Mouse (Mus musculus) liver, postnatal 0 days (tissue): ENCODE results near the gene Dcun1d4. TPM values are rescaled to one million over a fixed set of nuclear protein-coding genes. Genes with fewer than 3 reads are reported as not detected.

Experiments used
- ATAC-seq: fragments of 200-750 bp; cut with Nextera tagmentation; 2 replicates; pipeline ENCODE4 v1.8.0; 2017; ENCODE audit warnings: mild to moderate bottlenecking, moderate library complexity
- DNase-seq: peaks from one replicate; pipeline ENCODE4 v3.0.0-alpha.2; 2016
- H3K27ac ChIP-seq: fragments of 300-500 bp; sonication (generic); 2 replicates; pipeline ENCODE4 v1.5.1; 2014; ENCODE audit warnings: antibody characterized with exemption, moderate library complexity, mild to moderate bottlenecking, low read depth
- H3K27me3 ChIP-seq: fragments of 300-500 bp; sonication (generic); 2 replicates; pipeline ENCODE4 v1.6.1; 2014; ENCODE audit warnings: low read length, control low read depth, mixed read lengths; ENCODE audit not compliant: insufficient read depth
- H3K36me3 ChIP-seq: fragments of 300-500 bp; sonication (generic); replicated peaks from 2 replicates; pipeline ENCODE4 v1.6.1; 2014; ENCODE audit warnings: mild to moderate bottlenecking, control low read depth, low read length, moderate library complexity, mixed read lengths; ENCODE audit not compliant: insufficient read depth
- H3K4me1 ChIP-seq: fragments of 300-500 bp; sonication (generic); 2 replicates; pipeline ENCODE4 v1.6.1; 2014; ENCODE audit warnings: antibody characterized with exemption, mild to moderate bottlenecking, control low read depth; ENCODE audit not compliant: insufficient read depth
- H3K4me2 ChIP-seq: fragments of 300-500 bp; sonication (generic); 2 replicates; pipeline ENCODE4 v1.6.1; 2014; ENCODE audit warnings: low read depth, mild to moderate bottlenecking, low read length, moderate library complexity, mixed read lengths
- H3K4me3 ChIP-seq: fragments of 300-500 bp; sonication (generic); 2 replicates; pipeline ENCODE4 v1.5.1; 2014; ENCODE audit warnings: low read depth, low read length
- H3K9ac ChIP-seq: fragments of 300-500 bp; sonication (generic); replicated peaks from 2 replicates; pipeline ENCODE4 v1.6.1; 2014; ENCODE audit warnings: mild to moderate bottlenecking, moderate library complexity
- H3K9me3 ChIP-seq: fragments of 300-500 bp; sonication (generic); 2 replicates; pipeline ENCODE4 v1.6.1; 2016; ENCODE audit warnings: mild to moderate bottlenecking, control low read depth, low read length, mixed read lengths
- CTCF ChIP-seq: sonication (generic); IDR thresholded peaks from 2 replicates; pipeline ENCODE4 v1.5.1; 2016; ENCODE audit warnings: antibody characterized with exemption, low read depth
- EP300 ChIP-seq: IDR thresholded peaks from 2 replicates; pipeline ENCODE4 v1.6.1; 2016; ENCODE audit warnings: antibody characterized with exemption, low read depth, mild to moderate bottlenecking
- WGBS: fragments of 180-500 bp; shearing (Covaris S2); extraction: QIAGEN DNeasy Blood & Tissue Kit; methylation state at CpG from one replicate; pipeline ENCODE4 v1.1.7; 2014; ENCODE audit not compliant: insufficient replicate concordance; 5-methylcytosine and 5-hydroxymethylcytosine counted together
- polyA plus RNA-seq: library from polyadenylated mRNA; unstranded; fragments of >200 nt; fragmentation: Nextera tagmentation; extraction: Ambion mirVana; gene quantifications from 2 replicates; pipeline ENCODE4 v1.2.1, GENCODE M21; 2015

Dcun1d4 gene
- polyA plus RNA-seq, 1 experiment from 2014 or later = 4.1 TPM

DNA sequence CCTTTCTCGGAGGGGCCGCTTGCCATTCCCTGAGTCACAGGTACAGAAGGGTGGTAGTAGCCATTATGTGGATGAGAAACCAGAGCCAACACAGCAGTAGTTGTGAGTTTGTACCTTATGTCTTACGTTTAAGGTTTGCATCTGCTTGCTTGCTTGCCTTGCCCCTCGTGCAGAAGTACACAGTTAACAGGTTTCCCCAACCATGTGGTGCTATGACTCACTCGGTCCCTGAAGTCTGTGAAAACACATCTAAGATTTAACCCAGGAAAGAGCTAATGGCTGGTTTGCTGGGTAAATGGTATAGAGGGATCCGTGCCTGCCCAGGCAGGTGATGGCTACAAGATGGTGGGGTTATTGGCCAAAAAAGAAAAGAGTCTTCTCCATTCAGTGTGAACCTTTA lies 78.0 kb downstream of the Dcun1d4 start:
- H3K27me3 ChIP-seq = no peaks in the 10 kb centered on the region
- WGBS = 83% methylated on average over 6 of the region's 6 CpGs
- H3K4me3 ChIP-seq = no peak overlapping the region
- ATAC-seq = no peak
- no peaks in the 10 kb centered on the region for H3K9me3 ChIP-seq
- no peaks in the 10 kb centered on the region for H3K4me1 ChIP-seq
- no peaks in the 10 kb centered on the region; the same call in 1 of the 2 replicates for H3K36me3 ChIP-seq
- no peak for DNase-seq
- no peak overlapping the region for H3K27ac ChIP-seq
- TF ChIP-seq CTCF (no peak), EP300 (no peak)
- no peak overlapping the region for H3K4me2 ChIP-seq
- H3K9ac ChIP-seq = no peak overlapping the region

DNA sequence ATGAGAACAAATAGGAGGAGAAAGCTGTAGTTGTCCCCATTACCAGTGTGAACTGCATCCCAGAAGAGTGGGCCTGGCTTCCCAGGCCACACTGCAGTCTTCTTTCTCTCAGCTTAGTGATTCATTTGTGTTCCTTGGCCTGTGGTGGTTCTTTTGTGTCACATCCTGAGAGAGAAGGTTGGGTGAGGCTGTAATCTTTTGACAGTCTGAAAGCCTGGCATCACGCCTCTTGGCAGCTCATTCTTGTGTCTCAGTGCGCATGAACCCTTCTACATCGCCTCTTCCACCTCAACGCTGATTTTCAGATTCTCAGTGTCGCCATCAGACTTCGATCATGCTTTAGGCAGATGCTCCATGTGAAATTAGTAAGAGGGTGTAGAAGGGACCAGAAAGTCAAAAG lies 83.2 kb downstream of the Dcun1d4 start:
- no peak overlapping the region for H3K4me2 ChIP-seq
- H3K9ac ChIP-seq = no peak overlapping the region
- H3K4me3 ChIP-seq = no peak overlapping the region
- H3K27me3 ChIP-seq = no peaks in the 10 kb centered on the region
- no peaks in the 10 kb centered on the region for H3K4me1 ChIP-seq
- DNase-seq (no peak), ATAC-seq (no peak)
- TF ChIP-seq CTCF = no peak
- TF ChIP-seq EP300 = no peak
- no peak overlapping the region for H3K27ac ChIP-seq
- H3K9me3 ChIP-seq = no peaks in the 10 kb centered on the region
- 85% methylated on average over 6 of the region's 6 CpGs for WGBS
- H3K36me3 ChIP-seq = no peaks in the 10 kb centered on the region

DNA sequence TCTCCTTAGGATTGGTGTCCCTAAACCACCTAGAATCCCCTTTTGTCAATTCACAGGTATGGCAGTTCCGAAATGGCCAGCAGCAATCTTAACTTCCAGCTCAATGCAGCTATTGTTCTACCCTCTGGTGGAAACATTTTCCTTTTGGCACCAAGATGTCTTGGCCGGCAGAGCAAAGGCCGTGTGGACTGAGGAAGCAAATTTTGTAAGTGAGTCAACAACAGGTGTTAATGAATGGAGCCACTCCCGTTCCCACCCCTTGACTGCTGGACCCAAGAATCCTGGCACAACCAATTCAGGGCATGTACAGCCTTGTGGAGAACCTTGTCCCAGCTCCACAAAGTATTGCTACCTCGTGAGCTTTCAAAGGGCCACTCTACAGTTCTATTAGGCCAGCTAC lies 85.3 kb downstream of the Dcun1d4 start:
- DNase-seq (no peak), ATAC-seq (no peak)
- TF ChIP-seq CTCF = no peak
- no peak for TF ChIP-seq EP300
- WGBS = 76% methylated on average over 5 of the region's 5 CpGs
- no peak overlapping the region for H3K9ac ChIP-seq
- H3K9me3 ChIP-seq = no peaks in the 10 kb centered on the region
- H3K4me2 ChIP-seq = no peak overlapping the region
- no peaks in the 10 kb centered on the region for H3K27me3 ChIP-seq
- no peak overlapping the region for H3K27ac ChIP-seq
- no peaks in the 10 kb centered on the region for H3K36me3 ChIP-seq
- no peak overlapping the region for H3K4me3 ChIP-seq
- no peaks in the 10 kb centered on the region for H3K4me1 ChIP-seq

DNA sequence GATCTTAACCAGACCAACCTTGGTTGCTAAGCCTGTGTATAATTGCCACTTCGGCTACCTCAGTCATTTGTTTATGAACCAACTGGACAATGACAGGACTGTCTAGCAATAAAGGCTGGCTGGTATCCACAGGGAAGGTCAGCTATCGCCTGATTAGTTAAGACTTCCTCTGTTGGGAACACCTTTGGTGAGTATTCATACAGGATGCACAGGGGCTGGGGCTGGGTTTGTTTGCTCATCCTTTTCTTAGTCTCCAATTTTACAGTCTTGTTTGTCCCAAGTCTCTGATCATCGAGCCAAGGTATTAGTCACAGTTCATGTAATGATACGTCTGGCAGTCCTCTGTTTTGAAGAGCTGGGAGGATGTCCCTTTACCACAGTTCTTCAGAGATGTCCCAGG lies 86.1 kb downstream of the Dcun1d4 start:
- ATAC-seq (no peak), DNase-seq (no peak)
- Histone ChIP-seq H3K4me1 (no peaks in the 10 kb centered on the region), H3K27me3 (no peaks in the 10 kb centered on the region), H3K36me3 (no peaks in the 10 kb centered on the region), H3K4me3 (no peak overlapping the region), H3K27ac (no peak overlapping the region), H3K4me2 (no peak overlapping the region), H3K9ac (no peak overlapping the region), H3K9me3 (no peaks in the 10 kb centered on the region)
- TF ChIP-seq CTCF (no peak), EP300 (no peak)
- WGBS = 72% methylated on average over 4 of the region's 4 CpGs

- no peak overlapping the region for H3K4me3 ChIP-seq
- no peak overlapping the region for H3K4me2 ChIP-seq
- DNase-seq (no peak), ATAC-seq (no peak)
- no peaks in the 10 kb centered on the region for H3K4me1 ChIP-seq
- 62% methylated on average over 5 of the region's 5 CpGs for WGBS
- no peaks in the 10 kb centered on the region for H3K36me3 ChIP-seq
- no peak overlapping the region for H3K9ac ChIP-seq
- no peaks in the 10 kb centered on the region for H3K9me3 ChIP-seq
- H3K27ac ChIP-seq = no peak overlapping the region
- H3K27me3 ChIP-seq = no peaks in the 10 kb centered on the region
- TF ChIP-seq EP300 = no peak
These were observed 88.4 kb downstream of the Dcun1d4 start for GRCm38 (mm10) chr5:73569181-73569580.

DNA sequence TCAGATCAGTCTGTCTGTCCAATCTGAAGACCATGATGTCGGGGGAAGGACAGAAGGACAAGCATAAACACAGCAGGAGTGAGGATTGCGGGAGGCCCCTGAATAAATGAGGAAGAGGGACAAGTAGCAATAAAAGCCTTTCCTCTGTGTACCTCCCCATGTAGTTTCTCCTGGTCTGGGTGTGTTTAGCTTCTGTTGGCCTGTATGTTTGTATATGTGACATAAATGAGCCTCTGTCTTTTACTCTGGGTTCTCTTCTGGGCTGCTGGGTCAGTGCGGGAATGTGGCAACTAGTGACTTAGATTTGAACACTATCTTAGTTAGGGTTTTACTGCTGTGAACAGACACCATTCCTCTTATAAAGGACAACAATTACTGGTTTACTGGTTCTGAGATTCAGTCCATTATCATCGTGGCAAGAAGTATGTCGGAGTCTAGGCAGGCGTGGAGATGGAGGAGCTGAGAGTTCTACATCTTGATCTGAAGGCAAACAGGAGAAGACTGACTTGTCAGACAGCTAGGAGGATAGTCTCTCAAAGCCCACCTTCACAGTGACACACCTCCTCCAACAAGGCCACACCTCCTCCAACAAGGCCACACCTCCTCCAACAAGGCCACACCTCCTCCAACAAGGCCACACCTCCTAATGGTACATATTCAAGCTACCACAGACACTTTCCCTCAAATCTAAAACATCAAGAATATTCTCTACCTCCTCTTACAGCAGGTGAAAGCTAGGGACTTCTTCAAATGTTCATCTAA lies 90.8 kb downstream of the Dcun1d4 start:
- Histone ChIP-seq H3K27ac (no peak overlapping the region), H3K4me2 (no peak overlapping the region), H3K9ac (no peak overlapping the region), H3K4me1 (no peaks in the 10 kb centered on the region), H3K27me3 (no peaks in the 10 kb centered on the region), H3K4me3 (no peak overlapping the region), H3K36me3 (no peaks in the 10 kb centered on the region), H3K9me3 (no peaks in the 10 kb centered on the region)
- 86% methylated on average over 6 of the region's 6 CpGs for WGBS
- ATAC-seq (no peak), DNase-seq (no peak)
- no peak for TF ChIP-seq EP300
- TF ChIP-seq CTCF = no peak

DNA sequence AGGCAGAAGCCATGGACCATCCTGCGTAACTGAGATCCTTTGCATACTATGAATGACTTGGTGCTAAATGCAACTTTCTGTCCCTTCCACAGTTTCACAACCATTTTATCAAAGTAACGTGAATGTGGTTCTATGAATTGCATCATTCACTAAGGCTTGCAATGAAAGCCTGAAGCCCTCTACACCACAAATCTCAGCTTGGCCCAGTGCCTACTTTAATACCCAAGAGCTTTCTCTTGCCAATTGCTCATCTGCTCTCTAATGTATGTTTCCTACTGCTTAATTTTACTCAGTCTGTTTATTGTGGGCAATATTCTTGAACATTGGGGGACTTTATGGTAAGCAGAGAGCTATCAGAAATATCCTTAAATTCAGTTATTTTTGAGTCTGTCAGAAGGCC lies 92.0 kb downstream of the Dcun1d4 start:
- no peaks in the 10 kb centered on the region for H3K9me3 ChIP-seq
- no peak overlapping the region for H3K27ac ChIP-seq
- TF ChIP-seq CTCF (no peak), EP300 (no peak)
- ATAC-seq (no peak), DNase-seq (no peak)
- WGBS = 72% methylated on average over 2 of the region's 2 CpGs
- H3K4me1 ChIP-seq = no peaks in the 10 kb centered on the region
- H3K4me2 ChIP-seq = no peak overlapping the region
- no peaks in the 10 kb centered on the region for H3K27me3 ChIP-seq
- no peak overlapping the region for H3K9ac ChIP-seq
- H3K4me3 ChIP-seq = no peak overlapping the region
- H3K36me3 ChIP-seq = no peaks in the 10 kb centered on the region
